Mouse (Mus musculus) kidney, adult 18-20 months (tissue): ENCODE measurements around the gene 1700029I15Rik.

Experiments used
- DNase-seq: peaks from one replicate; pipeline ENCODE4 v3.0.0; 2021

1700029I15Rik gene

DNA sequence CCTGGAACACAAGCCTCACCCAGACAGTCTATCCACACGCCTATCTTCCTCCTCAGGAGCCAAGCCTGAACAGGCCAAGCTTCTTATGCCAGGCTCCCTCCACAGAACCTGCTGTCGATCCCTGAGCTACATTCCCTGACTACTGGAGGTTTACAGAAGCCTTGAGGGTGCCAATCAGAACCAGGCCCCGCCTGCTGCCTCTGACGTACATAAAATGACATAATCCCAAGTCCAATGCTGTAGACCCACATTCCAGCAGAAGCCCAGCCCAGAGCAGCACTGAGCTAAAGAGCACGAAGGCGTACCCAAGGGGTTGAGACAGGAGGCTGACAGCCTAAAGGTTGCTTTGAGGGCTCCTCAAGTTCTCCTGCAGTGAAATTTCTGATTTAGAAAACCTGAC lies 45.5 kb downstream of the 1700029I15Rik start:
- DNase-seq: peak; percentile 85

DNA sequence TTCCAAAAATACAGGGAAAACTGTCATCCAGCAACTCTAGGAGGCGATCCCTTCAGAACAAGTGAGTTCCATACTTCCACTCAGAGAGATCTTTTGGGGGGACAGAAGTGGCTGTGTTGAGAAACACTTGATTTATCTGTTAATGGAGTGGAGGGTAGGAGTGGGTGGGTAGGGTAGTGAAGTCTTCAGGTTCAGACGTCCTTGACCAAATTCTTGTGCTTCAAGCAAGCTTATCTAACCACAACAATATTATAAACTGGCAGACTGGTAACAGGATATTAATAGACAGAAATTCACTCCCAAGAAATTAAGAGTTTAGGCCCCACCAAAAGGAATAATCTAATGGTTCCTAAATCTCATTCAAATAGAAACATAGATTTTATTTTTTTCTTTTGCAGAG lies 47.8 kb downstream of the 1700029I15Rik start:
- no peak for DNase-seq

DNA sequence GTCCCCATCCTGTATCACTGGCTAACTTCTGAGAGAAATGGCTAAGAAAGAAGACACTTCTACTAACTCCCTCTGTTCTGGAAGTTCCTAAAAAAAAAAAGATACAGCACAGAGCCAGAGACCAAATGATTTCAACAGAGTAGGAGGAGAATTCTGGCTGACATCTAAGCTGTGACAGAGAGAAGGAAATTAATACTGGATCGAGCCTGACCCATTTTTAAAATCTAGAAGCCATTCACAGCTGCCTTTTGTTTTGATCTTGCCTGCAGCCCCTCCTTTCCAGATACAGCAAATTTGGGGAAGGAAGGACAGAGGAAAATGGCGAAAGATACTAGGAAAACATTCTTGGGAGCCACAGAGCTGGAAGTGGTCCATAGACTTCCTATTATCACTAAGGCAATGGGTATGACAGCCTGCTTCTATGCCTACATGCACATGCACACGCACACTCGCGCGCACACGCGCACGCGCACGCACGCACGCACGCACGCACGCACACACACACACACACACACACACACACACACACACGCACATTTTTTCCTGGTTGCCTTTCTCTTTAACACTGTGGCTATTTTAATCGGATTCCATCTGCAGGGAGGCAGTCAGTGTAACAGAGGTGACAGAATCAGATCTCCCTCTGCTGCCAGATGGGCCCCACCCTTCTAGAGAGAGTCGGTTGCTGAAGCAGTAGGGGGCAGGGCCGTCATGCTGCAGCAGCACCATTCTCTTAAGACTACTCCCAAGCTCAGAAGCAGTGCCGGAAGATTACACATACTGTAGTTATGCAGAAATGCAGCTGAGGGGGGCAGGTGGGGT lies 48.6 kb downstream of the 1700029I15Rik start:
- DNase-seq: no peak

- DNase-seq: no peak
These were observed 49.4 kb downstream of the 1700029I15Rik start for GRCm38 (mm10) chr2:92431611-92432179.

DNA sequence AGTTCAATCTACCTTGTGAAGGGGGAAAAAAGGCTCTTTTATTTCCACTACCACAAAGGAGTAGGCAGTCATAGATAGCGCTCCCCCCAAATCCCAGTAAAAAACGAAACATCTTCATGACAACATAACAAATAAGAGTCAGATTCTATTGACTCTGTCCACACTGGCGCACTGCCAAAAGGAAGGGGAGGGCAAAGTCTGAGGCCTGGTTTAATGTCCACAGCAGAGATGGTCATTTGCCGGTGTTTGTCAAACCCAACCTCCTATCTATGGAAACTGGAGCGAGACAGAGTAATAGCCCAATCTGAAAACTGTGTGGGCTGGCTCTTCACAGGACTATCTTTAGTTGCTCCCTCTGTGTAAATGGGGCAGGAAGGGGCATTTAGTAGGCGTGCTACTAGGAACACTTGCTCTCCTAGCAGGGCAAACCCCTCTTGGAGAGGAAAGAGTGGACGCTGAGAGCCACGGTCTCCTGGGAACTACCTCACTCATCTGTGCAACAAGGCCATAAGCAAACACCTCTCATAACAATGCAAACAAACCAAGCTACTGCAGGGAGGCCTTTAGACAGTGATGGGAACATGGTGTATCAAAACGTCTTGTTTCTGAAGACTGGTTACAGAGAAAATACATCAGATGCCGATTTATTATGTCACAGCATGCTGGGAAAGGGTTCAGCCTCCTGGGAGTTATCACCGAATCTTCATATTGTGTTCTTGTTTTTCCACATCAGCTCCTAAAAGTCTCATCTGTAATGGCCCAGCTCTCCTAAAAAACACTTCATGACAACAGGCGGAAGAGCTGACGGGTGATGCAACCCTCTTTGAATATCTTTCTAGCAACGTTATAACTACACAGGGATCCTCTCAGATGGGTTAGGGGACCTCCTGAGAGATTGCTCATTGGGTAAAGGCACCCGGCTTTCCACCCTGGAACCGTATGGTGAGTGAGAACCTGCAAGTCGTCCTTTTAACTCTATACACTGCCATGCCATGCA lies 50.3 kb downstream of the 1700029I15Rik start:
- peak; percentile 78 for DNase-seq

GRCm38 (mm10) chr2:92433578-92434374 lies 51.4 kb downstream of the 1700029I15Rik start, which contains the start of gene Cry2:
TSS of gene Cry2 (minus strand) at chr2:92434043.
- DNase-seq: peak; percentile 98

DNA sequence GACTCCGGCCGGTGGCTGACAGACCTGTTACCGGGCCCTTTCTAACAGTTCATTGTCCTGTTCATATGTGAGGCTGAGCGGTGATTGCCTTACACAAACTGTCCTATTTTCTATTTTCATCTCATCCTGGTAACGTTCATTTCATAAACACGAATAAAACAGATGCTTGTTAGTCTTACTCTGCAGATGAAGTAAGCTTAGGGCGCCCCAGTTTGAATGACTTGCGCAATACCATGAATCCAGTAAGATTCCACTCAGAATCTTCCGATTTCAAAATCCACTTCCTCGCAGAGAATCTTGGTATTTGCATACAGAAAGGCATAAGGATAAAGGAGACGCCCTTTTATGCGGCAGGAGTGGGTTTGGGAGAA lies 52.0 kb downstream of the 1700029I15Rik start:
- no peak for DNase-seq

DNA sequence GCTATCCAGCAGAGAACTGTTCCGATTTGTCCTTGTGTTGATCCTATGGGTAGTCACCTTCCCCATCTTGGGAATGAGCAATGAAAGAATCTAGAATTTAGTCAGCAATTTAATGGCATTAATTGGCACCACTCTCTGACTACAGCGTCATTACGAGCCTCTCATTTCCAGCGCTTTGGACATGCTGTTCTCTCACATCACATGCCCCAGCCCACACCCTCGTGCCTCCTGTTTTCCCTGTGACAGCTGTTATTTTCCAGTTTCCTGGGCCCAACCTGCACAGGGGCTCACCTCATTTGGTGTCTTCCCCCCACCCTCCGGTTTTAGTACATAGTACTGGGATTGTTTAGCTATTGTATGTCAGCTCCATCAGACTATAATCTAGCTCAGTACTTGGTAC lies 52.7 kb downstream of the 1700029I15Rik start:
- DNase-seq: no peak
